Mouse (Mus musculus): Measurements from ENCODE around the gene Tbx4. TPM values are rescaled to one million over a fixed set of nuclear protein-coding genes. Genes with fewer than 3 reads are reported as not detected.
A peak's percentile ranks its signal among the peaks of the same experiment; 100 is the strongest.

Tbx4 gene
- polyA plus RNA-seq, 1 experiment from 2014 or later: 36.3 TPM

DNA sequence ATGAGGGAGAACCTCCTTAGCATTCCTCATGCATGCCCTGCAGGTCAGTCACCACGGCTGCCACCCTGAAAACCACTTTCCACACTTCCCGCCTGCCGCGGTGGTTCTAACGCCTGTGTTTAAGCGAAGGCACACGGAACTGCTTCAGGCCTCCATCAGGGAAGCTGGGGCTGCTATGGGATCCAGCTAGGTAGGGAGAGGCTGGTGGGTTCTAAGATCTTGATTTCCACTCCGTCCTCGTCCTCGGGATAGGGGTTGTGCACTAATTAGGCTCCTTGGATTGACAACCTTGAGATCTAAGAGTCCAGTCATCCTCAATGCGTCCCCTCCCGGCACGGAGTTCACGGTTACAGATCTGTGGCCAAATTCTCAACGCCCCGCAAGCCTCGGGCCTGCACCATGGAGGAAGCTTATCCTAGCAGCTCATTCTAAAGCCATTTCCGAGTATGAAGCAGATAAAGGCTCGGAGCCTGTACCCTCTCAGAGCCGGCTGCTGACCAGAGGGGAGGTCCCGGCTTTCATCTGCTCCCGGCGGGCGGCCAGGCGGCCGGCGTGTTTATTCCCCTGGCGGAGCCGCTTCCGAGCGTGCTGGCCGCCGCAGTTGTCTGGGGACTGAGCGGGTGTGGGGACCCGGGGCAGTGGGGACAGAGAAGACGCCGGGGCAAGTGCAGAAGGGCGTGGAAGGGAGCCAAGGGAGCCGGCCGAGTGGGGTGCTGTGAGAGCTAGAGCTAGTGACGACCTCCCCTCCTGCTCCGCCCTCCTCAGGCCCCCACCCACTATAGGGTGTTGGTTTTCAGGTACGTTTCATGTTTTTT is 8.7 kb downstream of the Tbx4 start:
- Histone ChIP-seq H3K4me2 (ENCODE audit: low read depth, severe bottlenecking) (peak overlapping the region; percentile 53), H3K36me3 (ENCODE audit: control insufficient read depth, insufficient read depth, low read length) (0 out of 2 replicates have a peak, but pooled peaks cover 4% of the 10 kb centered on the region), H3K27ac (replicated peaks; ENCODE audit: low read depth, low read length) (peak overlapping the region; percentile 68), H3K4me1 (ENCODE audit: control insufficient read depth, insufficient read depth, low read length) (peaks cover 41% of the 10 kb centered on the region), H3K4me3 (ENCODE audit: low read depth, low read length) (peak overlapping the region; percentile 28), H3K9ac (ENCODE audit: low read length) (peak overlapping the region; percentile 75), H3K9me3 (ENCODE audit: control insufficient read depth, low read length) (no peaks in the 10 kb centered on the region), H3K27me3 (ENCODE audit: control insufficient read depth, insufficient read depth, low read length) (peaks cover 28% of the 10 kb centered on the region)
- WGBS: 2% methylated on average over 43 of the region's 43 CpGs
- no peak for ATAC-seq (ENCODE audit: insufficient number of reproducible peaks, low FRiP score, low TSS enrichment, low read depth)
- DNase-seq (ENCODE audit: low spot score): peak; percentile 69

DNA sequence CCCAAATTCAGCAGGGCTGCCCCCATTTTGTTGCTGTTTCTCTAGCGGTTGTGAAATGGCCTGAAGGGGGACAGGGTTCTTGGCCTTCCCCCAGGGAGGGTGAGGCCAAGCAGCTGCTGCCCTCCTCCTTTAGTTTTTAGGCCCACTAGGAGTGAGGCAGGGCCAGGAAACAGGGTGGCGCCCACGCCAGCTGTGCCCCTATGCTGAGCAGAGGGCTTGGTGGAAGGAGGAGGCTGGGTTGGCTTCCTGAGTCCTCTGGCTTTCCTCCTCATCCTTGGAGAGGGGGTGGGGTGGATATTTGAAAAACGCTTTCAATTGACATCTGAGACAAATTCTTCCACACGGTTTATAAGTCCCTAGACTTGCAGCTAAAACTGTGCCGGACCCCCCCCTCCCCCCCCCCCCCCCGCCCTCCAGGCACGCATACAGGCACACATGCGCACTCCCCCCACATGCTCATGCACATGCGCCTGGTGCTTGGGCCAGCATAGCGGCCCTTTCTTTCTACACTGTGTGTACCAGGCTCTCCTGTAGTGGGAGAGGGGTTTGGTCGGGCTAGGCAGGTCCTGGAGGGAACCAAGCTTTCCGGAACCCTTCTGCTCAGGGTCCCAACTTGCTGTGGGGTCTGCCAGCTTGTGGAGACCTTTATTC is 10.2 kb downstream of the Tbx4 start:
- ATAC-seq (ENCODE audit: insufficient number of reproducible peaks, low FRiP score, low TSS enrichment, low read depth) (peak; percentile 55; the same call in 1 of the 2 replicates), DNase-seq (ENCODE audit: low spot score) (peak; percentile 48)
- Histone ChIP-seq H3K36me3 (ENCODE audit: control insufficient read depth, insufficient read depth, low read length) (0 out of 2 replicates have a peak, but pooled peaks cover 5% of the 10 kb centered on the region), H3K9me3 (ENCODE audit: control insufficient read depth, low read length) (no peaks in the 10 kb centered on the region; the same call in 1 of the 2 replicates), H3K4me3 (ENCODE audit: low read depth, low read length) (no peak overlapping the region), H3K27me3 (ENCODE audit: control insufficient read depth, insufficient read depth, low read length) (peaks cover 17% of the 10 kb centered on the region), H3K27ac (replicated peaks; ENCODE audit: low read depth, low read length) (peak overlapping the region; percentile 78), H3K9ac (ENCODE audit: low read length) (peak overlapping the region; percentile 13; the same call in 1 of the 2 replicates), H3K4me2 (ENCODE audit: low read depth, severe bottlenecking) (peak overlapping the region; percentile 53), H3K4me1 (ENCODE audit: control insufficient read depth, insufficient read depth, low read length) (peaks cover 32% of the 10 kb centered on the region)
- WGBS: 24% methylated on average over 11 of the region's 13 CpGs

DNA sequence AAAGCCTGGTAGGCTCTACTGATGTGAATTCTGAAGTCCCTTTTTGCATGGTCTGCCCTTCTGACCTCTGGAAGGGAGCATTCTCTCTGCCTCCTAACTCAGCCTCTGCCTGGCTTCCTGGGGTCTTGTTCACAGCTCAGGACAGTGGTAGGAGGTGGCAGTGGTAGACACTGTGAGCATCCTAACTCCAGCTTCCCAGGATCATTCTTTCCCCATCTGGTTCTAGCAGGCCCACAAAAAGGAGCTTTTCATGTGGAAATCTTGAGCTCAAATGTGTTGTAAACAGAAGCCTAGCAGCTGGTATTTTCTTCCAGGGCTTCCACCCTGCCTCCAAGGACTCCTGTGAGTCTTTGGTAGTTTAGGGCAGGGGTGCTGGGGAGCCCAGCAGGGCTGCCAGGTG is 14.1 kb downstream of the Tbx4 start:
- no peak overlapping the region for H3K27ac ChIP-seq (replicated peaks; ENCODE audit: low read depth, low read length)
- no peak overlapping the region for H3K4me2 ChIP-seq (ENCODE audit: low read depth, severe bottlenecking)
- DNase-seq (ENCODE audit: low spot score) (no peak), ATAC-seq (ENCODE audit: insufficient number of reproducible peaks, low FRiP score, low TSS enrichment, low read depth) (no peak)
- peaks cover 5% of the 10 kb centered on the region; the same call in 1 of the 2 replicates for H3K36me3 ChIP-seq (ENCODE audit: control insufficient read depth, insufficient read depth, low read length)
- no peak overlapping the region for H3K9ac ChIP-seq (ENCODE audit: low read length)
- no peaks in the 10 kb centered on the region; the same call in 1 of the 2 replicates for H3K9me3 ChIP-seq (ENCODE audit: control insufficient read depth, low read length)
- H3K4me1 ChIP-seq (ENCODE audit: control insufficient read depth, insufficient read depth, low read length): peaks cover 16% of the 10 kb centered on the region
- 0 out of 2 replicates have a peak, but pooled peaks cover 2% of the 10 kb centered on the region for H3K27me3 ChIP-seq (ENCODE audit: control insufficient read depth, insufficient read depth, low read length)
- H3K4me3 ChIP-seq (ENCODE audit: low read depth, low read length): no peak overlapping the region

DNA sequence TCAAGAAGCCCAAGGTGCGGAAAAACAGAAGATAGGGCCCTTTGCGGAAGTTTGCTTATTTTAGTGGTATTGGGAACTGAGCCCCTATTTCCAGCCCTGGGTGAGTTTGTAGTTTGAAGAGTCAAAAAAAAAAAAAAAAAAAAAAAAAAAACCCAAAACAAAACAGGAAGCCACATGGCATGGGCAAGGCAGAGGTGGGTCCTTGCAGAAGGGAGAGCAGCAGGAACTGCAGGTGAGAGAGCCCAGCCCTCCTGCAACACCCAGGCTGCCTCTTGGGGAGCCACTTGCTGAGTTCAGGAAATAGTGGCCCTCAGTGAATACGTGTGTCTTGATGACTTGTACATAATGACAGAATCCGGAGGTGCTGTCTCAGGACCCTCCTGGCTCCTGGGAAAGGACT is 23.3 kb downstream of the Tbx4 start:
- ATAC-seq (ENCODE audit: insufficient number of reproducible peaks, low FRiP score, low TSS enrichment, low read depth): no peak
- Histone ChIP-seq H3K4me2 (ENCODE audit: low read depth, severe bottlenecking) (no peak overlapping the region), H3K9me3 (ENCODE audit: control insufficient read depth, low read length) (no peaks in the 10 kb centered on the region), H3K9ac (ENCODE audit: low read length) (no peak overlapping the region), H3K27me3 (ENCODE audit: control insufficient read depth, insufficient read depth, low read length) (no peaks in the 10 kb centered on the region), H3K36me3 (ENCODE audit: control insufficient read depth, insufficient read depth, low read length) (peaks cover 5% of the 10 kb centered on the region; the same call in 1 of the 2 replicates), H3K4me1 (ENCODE audit: control insufficient read depth, insufficient read depth, low read length) (peaks cover 27% of the 10 kb centered on the region), H3K27ac (replicated peaks; ENCODE audit: low read depth, low read length) (peak overlapping the region; percentile 58), H3K4me3 (ENCODE audit: low read depth, low read length) (no peak overlapping the region)
- 54% methylated on average over 4 of the region's 4 CpGs for WGBS
- DNase-seq (ENCODE audit: low spot score): no peak

DNA sequence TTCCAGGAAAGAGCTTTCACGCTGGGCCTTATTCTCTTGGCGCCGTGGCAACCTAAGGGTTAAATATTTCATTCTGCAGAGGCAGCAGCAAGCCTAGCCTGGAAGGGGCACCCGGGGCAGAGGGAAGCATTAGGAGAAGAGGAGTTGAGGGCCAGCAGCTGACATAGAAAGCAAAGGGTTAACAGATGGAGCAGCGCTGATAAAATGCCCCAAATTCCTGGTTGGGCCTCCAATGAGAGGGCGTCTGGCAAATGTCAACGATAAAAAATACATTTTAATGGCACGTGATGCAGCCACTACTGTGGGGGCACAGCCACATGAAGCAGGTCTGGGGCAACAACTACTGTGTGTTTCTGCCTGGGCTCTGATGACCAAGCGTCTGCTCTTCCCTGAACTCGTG is 23.9 kb downstream of the Tbx4 start:
- H3K9me3 ChIP-seq (ENCODE audit: control insufficient read depth, low read length): no peaks in the 10 kb centered on the region
- no peak overlapping the region for H3K4me3 ChIP-seq (ENCODE audit: low read depth, low read length)
- peaks cover 29% of the 10 kb centered on the region for H3K4me1 ChIP-seq (ENCODE audit: control insufficient read depth, insufficient read depth, low read length)
- no peak overlapping the region for H3K9ac ChIP-seq (ENCODE audit: low read length)
- ATAC-seq (ENCODE audit: insufficient number of reproducible peaks, low FRiP score, low TSS enrichment, low read depth) (peak; percentile 63; the same call in 1 of the 2 replicates), DNase-seq (ENCODE audit: low spot score) (peak; percentile 67)
- peak overlapping the region; percentile 70 for H3K27ac ChIP-seq (replicated peaks; ENCODE audit: low read depth, low read length)
- H3K36me3 ChIP-seq (ENCODE audit: control insufficient read depth, insufficient read depth, low read length): peaks cover 5% of the 10 kb centered on the region
- no peak overlapping the region for H3K4me2 ChIP-seq (ENCODE audit: low read depth, severe bottlenecking)
- 19% methylated on average over 10 of the region's 10 CpGs for WGBS
- no peaks in the 10 kb centered on the region for H3K27me3 ChIP-seq (ENCODE audit: control insufficient read depth, insufficient read depth, low read length)

DNA sequence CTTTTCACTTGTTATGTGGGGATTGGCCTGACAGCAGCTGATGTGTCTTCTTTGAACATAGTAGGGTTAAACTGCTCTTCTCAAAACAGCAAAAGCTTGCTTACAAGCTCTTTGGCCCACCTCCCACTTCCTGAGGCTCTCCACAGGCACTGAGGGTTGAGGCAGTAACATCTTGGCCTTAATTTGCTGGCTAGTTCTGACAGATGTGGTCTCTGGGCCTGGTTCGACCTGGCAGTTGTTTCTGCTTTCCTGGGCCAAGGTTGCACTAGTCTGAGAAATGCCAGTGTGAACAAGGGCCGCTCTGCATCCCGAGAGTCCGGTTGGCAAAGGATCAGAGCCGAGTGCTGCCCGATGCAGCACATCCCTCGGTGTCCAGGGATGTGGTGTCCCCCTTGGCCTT is 27.3 kb downstream of the Tbx4 start:
- H3K4me3 ChIP-seq (ENCODE audit: low read depth, low read length): no peak overlapping the region
- no peak overlapping the region for H3K4me2 ChIP-seq (ENCODE audit: low read depth, severe bottlenecking)
- H3K36me3 ChIP-seq (ENCODE audit: control insufficient read depth, insufficient read depth, low read length): peaks cover 5% of the 10 kb centered on the region
- no peaks in the 10 kb centered on the region for H3K27me3 ChIP-seq (ENCODE audit: control insufficient read depth, insufficient read depth, low read length)
- ATAC-seq (ENCODE audit: insufficient number of reproducible peaks, low FRiP score, low TSS enrichment, low read depth) (no peak), DNase-seq (ENCODE audit: low spot score) (no peak)
- peaks cover 57% of the 10 kb centered on the region for H3K4me1 ChIP-seq (ENCODE audit: control insufficient read depth, insufficient read depth, low read length)
- no peak overlapping the region for H3K27ac ChIP-seq (replicated peaks; ENCODE audit: low read depth, low read length)
- no peaks in the 10 kb centered on the region for H3K9me3 ChIP-seq (ENCODE audit: control insufficient read depth, low read length)
- WGBS: 87% methylated on average over 7 of the region's 7 CpGs
- H3K9ac ChIP-seq (ENCODE audit: low read length): no peak overlapping the region

DNA sequence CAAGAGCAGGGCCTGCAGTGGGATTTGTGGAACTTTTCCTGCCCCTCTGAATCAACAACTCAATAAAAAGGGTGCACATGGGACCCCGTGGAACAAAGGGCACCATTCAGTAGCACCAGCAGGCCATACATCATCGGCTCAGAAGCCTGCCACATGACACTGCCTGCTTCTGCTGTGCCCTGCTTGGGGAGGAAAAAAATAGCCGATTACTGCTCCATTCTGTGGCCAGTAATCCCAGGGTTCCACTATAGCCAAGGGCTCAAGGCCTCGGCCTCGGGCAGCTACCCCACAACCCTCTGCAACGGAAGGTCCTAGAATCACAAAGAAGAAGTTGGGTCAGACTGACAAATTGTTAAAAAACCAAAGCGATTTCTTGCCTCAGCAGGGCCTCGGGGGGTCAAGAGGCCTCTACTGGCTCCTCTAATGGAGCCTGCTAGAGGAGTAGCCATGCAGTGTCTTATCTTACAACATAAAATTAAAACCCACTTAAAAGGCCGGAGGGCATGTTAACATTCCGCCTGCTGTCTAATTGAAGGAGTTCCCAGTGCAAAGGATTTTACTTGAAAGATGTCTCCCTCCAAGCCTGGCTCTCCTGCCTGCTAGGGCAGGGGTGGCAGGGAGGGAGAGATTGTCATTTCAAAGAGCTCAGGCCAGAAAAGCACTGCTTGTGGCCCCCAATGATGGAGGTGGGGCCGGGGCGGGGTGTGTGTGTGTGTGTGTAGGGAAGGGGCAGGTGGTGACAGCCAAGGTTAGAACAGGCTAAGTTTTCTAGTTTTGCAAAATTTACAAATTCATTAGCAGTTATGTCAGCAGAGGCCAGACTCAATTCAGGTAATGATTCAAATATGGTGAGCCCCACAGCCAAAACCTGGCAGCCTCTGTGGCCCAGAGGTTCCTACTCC is 31.1 kb downstream of the Tbx4 start:
- H3K4me1 ChIP-seq (ENCODE audit: control insufficient read depth, insufficient read depth, low read length): peaks cover 39% of the 10 kb centered on the region
- peak overlapping the region; percentile 36; the same call in 1 of the 2 replicates for H3K4me2 ChIP-seq (ENCODE audit: low read depth, severe bottlenecking)
- DNase-seq (ENCODE audit: low spot score) (peak; percentile 75), ATAC-seq (ENCODE audit: insufficient number of reproducible peaks, low FRiP score, low TSS enrichment, low read depth) (peak; percentile 67)
- H3K27me3 ChIP-seq (ENCODE audit: control insufficient read depth, insufficient read depth, low read length): no peaks in the 10 kb centered on the region
- H3K9ac ChIP-seq (ENCODE audit: low read length): no peak overlapping the region
- no peak overlapping the region for H3K4me3 ChIP-seq (ENCODE audit: low read depth, low read length)
- no peaks in the 10 kb centered on the region; the same call in 1 of the 2 replicates for H3K36me3 ChIP-seq (ENCODE audit: control insufficient read depth, insufficient read depth, low read length)
- peak overlapping the region; percentile 87 for H3K27ac ChIP-seq (replicated peaks; ENCODE audit: low read depth, low read length)
- no peaks in the 10 kb centered on the region for H3K9me3 ChIP-seq (ENCODE audit: control insufficient read depth, low read length)
- whole genome bisulfite sequencing: 5% methylated on average over 12 of the region's 12 CpGs

DNA sequence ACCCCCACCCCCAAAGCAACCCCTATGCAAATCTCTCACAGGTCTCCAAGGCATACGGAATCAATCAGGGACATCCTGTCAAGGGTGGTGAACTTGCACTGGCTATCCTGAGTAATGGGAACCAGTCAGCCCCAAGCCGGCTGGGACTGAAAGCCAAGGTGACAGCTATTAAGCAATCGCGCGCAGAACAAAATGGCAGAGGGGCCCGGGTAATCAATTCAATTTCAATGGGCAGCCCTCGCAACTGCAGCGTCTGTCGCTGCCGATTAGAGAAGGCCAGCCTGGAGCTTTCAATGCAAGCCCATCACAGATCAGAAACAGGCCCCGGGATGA is 31.7 kb downstream of the Tbx4 start:
- H3K9me3 ChIP-seq (ENCODE audit: control insufficient read depth, low read length): no peaks in the 10 kb centered on the region
- peak overlapping the region; percentile 87 for H3K27ac ChIP-seq (replicated peaks; ENCODE audit: low read depth, low read length)
- DNase-seq (ENCODE audit: low spot score) (peak; percentile 85), ATAC-seq (ENCODE audit: insufficient number of reproducible peaks, low FRiP score, low TSS enrichment, low read depth) (peak; percentile 73)
- H3K36me3 ChIP-seq (ENCODE audit: control insufficient read depth, insufficient read depth, low read length): no peaks in the 10 kb centered on the region; the same call in 1 of the 2 replicates
- H3K4me3 ChIP-seq (ENCODE audit: low read depth, low read length): no peak overlapping the region
- H3K9ac ChIP-seq (ENCODE audit: low read length): peak overlapping the region; percentile 30; the same call in 1 of the 2 replicates
- WGBS: 1% methylated on average over 11 of the region's 11 CpGs
- no peaks in the 10 kb centered on the region for H3K27me3 ChIP-seq (ENCODE audit: control insufficient read depth, insufficient read depth, low read length)
- H3K4me1 ChIP-seq (ENCODE audit: control insufficient read depth, insufficient read depth, low read length): peaks cover 39% of the 10 kb centered on the region
- peak overlapping the region; percentile 36 for H3K4me2 ChIP-seq (ENCODE audit: low read depth, severe bottlenecking)

All from limb, embryonic 11.5 days (tissue).